Mouse (Mus musculus): ENCODE results near the gene Gria4.

- TF ChIP-seq CTCF (IDR thresholded peaks at IDR 0.05; ENCODE audit: low read depth, low read length) (no peak), GATA1 (IDR thresholded peaks at IDR 0.05; ENCODE audit: borderline replicate concordance, low read length) (no peak), POLR2AphosphoS5 (IDR thresholded peaks at IDR 0.05; ENCODE audit: insufficient replicate concordance, low read depth, low read length) (no peak), TAL1 (conservative IDR thresholded peaks at IDR 0.05; ENCODE audit: low read depth, low read length) (no peak)
Measured at GRCm38 (mm10) chr9:4687149-4687548, 108.9 kb downstream of the Gria4 start.

Data from G1E (cell line).